Mouse (Mus musculus): ENCODE data around the gene Mepce. TPM values are rescaled to one million over a fixed set of nuclear protein-coding genes. Genes with fewer than 3 reads are reported as not detected.

The Mepce gene
- polyA plus RNA-seq, 1 experiment from 2014 or later, result 5.3 TPM

DNA sequence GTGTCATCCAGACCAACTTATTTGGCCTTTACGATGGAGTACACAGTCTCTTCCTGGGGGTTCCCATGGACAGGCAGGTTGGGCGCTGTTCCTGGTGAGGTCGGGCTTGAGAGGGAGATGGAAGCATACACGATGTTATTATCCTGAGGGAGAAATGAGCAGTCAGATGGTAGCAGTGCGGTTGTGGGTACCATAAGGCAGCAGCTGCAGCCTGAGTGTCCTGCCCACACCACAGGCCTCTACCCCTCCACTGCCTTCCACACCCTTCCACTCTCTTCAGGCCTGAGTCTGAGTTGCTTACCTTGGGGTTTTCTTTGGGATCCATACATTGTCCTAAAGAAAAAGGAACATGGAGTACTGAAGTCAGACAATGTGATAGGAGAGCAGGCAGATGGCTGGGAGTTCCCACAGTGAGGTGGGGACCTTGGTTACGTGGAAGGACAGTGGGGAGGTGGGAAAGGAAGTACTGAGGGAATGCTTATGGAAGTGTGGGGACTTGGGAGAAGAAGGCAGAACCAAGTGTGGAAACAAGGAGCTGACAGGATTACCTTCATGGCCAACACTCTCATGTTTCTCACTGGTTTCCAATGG, 36.1 kb upstream of the Mepce start:
- Histone ChIP-seq H3K27ac (no peak overlapping the region), H3K9ac (no peak overlapping the region), H3K36me3 (no peaks in the 10 kb centered on the region), H3K4me2 (no peak overlapping the region), H3K4me1 (replicated peaks) (no peaks in the 10 kb centered on the region), H3K27me3 (no peaks in the 10 kb centered on the region), H3K4me3 (no peak overlapping the region), H3K9me3 (replicated peaks) (no peaks in the 10 kb centered on the region)
- 80% methylated on average over 6 of the region's 6 CpGs for whole genome bisulfite sequencing
- no peak for ATAC-seq (replicated peaks; ENCODE audit: insufficient number of reproducible peaks, insufficient read depth, low FRiP score, low read depth)

- WGBS, result 63% methylated on average over 1 of the region's 1 CpGs
- ATAC-seq (replicated peaks; ENCODE audit: insufficient number of reproducible peaks, insufficient read depth, low FRiP score, low read depth), result no peak
These were observed 35.1 kb upstream of the Mepce start for GRCm38 (mm10) chr5:137822602-137823001.

GRCm38 (mm10) chr5:137822126-137822525, 34.7 kb upstream of the Mepce start:
- H3K4me3 ChIP-seq, result no peak overlapping the region
- ATAC-seq (replicated peaks; ENCODE audit: insufficient number of reproducible peaks, insufficient read depth, low FRiP score, low read depth), result no peak
- H3K4me2 ChIP-seq, result no peak overlapping the region
- no peaks in the 10 kb centered on the region for H3K27me3 ChIP-seq
- H3K27ac ChIP-seq, result no peak overlapping the region
- H3K9ac ChIP-seq, result no peak overlapping the region
- H3K36me3 ChIP-seq, result no peaks in the 10 kb centered on the region
- H3K9me3 ChIP-seq (replicated peaks), result no peaks in the 10 kb centered on the region
- no peaks in the 10 kb centered on the region for H3K4me1 ChIP-seq (replicated peaks)
- 63% methylated on average over 4 of the region's 4 CpGs for WGBS

More at GRCm38 (mm10) chr5:137822602-137823001, 35.1 kb upstream of the Mepce start:
- H3K27ac ChIP-seq, result no peak overlapping the region
- no peaks in the 10 kb centered on the region for H3K9me3 ChIP-seq (replicated peaks)
- H3K27me3 ChIP-seq, result no peaks in the 10 kb centered on the region
- no peak overlapping the region for H3K9ac ChIP-seq
- no peaks in the 10 kb centered on the region for H3K36me3 ChIP-seq
- no peak overlapping the region for H3K4me2 ChIP-seq
- H3K4me3 ChIP-seq, result no peak overlapping the region
- no peaks in the 10 kb centered on the region for H3K4me1 ChIP-seq (replicated peaks)

DNA sequence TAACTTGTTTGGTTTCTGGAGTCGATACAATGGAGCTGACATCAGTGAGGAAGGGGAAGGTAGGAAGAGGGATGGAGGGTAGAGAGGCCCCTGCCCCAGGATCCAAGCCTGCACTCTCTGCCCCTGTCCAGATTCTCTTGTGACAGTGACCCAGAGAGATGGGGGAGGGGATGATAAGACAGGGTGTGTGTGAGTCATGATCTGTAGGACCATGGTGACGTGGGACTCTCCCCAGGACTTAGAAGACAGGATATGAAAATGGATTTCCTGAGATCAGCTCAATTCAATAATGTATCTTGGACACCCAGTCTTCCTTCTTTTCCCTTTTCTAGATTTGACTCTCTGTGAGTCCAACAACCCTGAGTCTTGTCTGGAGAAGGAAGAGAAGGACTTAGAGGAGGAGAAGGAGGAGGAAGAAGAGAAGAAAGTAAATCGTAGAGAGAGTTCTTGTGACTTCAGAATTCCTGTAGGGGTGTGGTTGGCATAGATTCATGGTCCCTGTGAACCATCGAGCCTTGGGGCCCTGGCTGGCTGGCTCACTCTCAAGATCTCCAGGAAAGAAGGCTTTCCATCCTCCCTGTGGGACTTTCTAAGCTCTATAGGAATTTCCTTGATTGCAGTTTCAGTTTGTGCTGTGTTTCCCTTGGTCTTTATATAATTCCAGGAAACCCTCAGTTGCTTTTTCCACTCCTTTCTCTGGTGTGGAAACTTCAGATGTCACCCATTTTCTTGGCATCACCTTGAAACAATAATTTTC, 30.2 kb upstream of the Mepce start:
- 44% methylated on average over 4 of the region's 4 CpGs for WGBS
- H3K36me3 ChIP-seq, result no peaks in the 10 kb centered on the region
- H3K27me3 ChIP-seq, result no peaks in the 10 kb centered on the region
- H3K4me1 ChIP-seq (replicated peaks), result no peaks in the 10 kb centered on the region
- peak overlapping the region; percentile 51 for H3K27ac ChIP-seq
- no peak overlapping the region for H3K4me3 ChIP-seq
- no peak overlapping the region for H3K9ac ChIP-seq
- H3K4me2 ChIP-seq, result no peak overlapping the region
- peaks cover 4% of the 10 kb centered on the region; the same call in 1 of the 2 replicates for H3K9me3 ChIP-seq (replicated peaks)
- no peak; the same call in 1 of the 2 replicates for ATAC-seq (replicated peaks; ENCODE audit: insufficient number of reproducible peaks, insufficient read depth, low FRiP score, low read depth)

DNA sequence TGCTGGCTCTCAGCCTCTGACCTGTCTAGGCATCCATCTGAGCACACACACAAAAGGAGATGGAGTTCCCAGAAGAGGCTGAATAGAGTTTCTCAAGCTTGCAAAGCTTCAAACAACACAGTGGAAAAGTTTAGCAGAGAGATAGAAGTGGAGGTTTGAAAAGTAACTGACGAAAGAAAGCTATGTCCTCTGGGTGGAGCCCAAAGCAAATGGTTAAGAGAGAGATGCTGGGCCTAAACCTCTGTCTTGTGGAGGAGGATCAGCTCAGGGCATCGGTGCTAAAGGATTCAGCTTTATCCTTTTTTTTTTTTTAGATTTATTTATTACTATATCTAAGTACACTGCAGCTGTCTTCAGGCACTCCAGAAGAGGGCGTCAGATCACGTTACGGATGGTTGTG, 20.9 kb upstream of the Mepce start:
- no peaks in the 10 kb centered on the region for H3K4me1 ChIP-seq (replicated peaks)
- WGBS, result 84% methylated on average over 5 of the region's 5 CpGs
- H3K4me3 ChIP-seq, result no peak overlapping the region
- no peaks in the 10 kb centered on the region for H3K36me3 ChIP-seq
- ATAC-seq (replicated peaks; ENCODE audit: insufficient number of reproducible peaks, insufficient read depth, low FRiP score, low read depth), result no peak
- no peak overlapping the region for H3K4me2 ChIP-seq
- no peak overlapping the region for H3K27ac ChIP-seq
- H3K9ac ChIP-seq, result no peak overlapping the region
- H3K9me3 ChIP-seq (replicated peaks), result no peaks in the 10 kb centered on the region
- no peaks in the 10 kb centered on the region for H3K27me3 ChIP-seq

GRCm38 (mm10) chr5:137806158-137806557, 18.7 kb upstream of the Mepce start:
- no peaks in the 10 kb centered on the region for H3K36me3 ChIP-seq
- no peaks in the 10 kb centered on the region for H3K27me3 ChIP-seq
- no peak for ATAC-seq (replicated peaks; ENCODE audit: insufficient number of reproducible peaks, insufficient read depth, low FRiP score, low read depth)
- H3K27ac ChIP-seq, result no peak overlapping the region
- no peak overlapping the region for H3K9ac ChIP-seq
- H3K4me3 ChIP-seq, result no peak overlapping the region
- no peak overlapping the region for H3K4me2 ChIP-seq
- no peaks in the 10 kb centered on the region for H3K4me1 ChIP-seq (replicated peaks)
- H3K9me3 ChIP-seq (replicated peaks), result no peaks in the 10 kb centered on the region
- WGBS, result 75% methylated on average over 1 of the region's 1 CpGs

- Histone ChIP-seq H3K9me3 (replicated peaks) (no peaks in the 10 kb centered on the region), H3K36me3 (no peaks in the 10 kb centered on the region), H3K27me3 (no peaks in the 10 kb centered on the region), H3K4me3 (no peak overlapping the region), H3K27ac (no peak overlapping the region), H3K4me1 (replicated peaks) (no peaks in the 10 kb centered on the region), H3K4me2 (no peak overlapping the region), H3K9ac (no peak overlapping the region)
- 72% methylated on average over 3 of the region's 3 CpGs for WGBS
- ATAC-seq (replicated peaks; ENCODE audit: insufficient number of reproducible peaks, insufficient read depth, low FRiP score, low read depth), result no peak
These were observed 13.5 kb upstream of the Mepce start for GRCm38 (mm10) chr5:137800917-137801316.

GRCm38 (mm10) chr5:137796606-137797005, 9.2 kb upstream of the Mepce start:
- Histone ChIP-seq H3K4me3 (no peak overlapping the region), H3K36me3 (no peaks in the 10 kb centered on the region), H3K27ac (no peak overlapping the region), H3K4me2 (no peak overlapping the region), H3K9me3 (replicated peaks) (no peaks in the 10 kb centered on the region), H3K9ac (no peak overlapping the region), H3K27me3 (no peaks in the 10 kb centered on the region), H3K4me1 (replicated peaks) (no peaks in the 10 kb centered on the region)
- WGBS, result 73% methylated on average over 3 of the region's 3 CpGs
- no peak for ATAC-seq (replicated peaks; ENCODE audit: insufficient number of reproducible peaks, insufficient read depth, low FRiP score, low read depth)

- Histone ChIP-seq H3K27me3 (no peaks in the 10 kb centered on the region), H3K4me3 (no peak overlapping the region), H3K4me1 (replicated peaks) (peaks cover 7% of the 10 kb centered on the region), H3K36me3 (no peaks in the 10 kb centered on the region), H3K9me3 (replicated peaks) (no peaks in the 10 kb centered on the region), H3K9ac (no peak overlapping the region), H3K4me2 (no peak overlapping the region), H3K27ac (no peak overlapping the region)
- no peak for ATAC-seq (replicated peaks; ENCODE audit: insufficient number of reproducible peaks, insufficient read depth, low FRiP score, low read depth)
These were observed 4.1 kb upstream of the Mepce start for GRCm38 (mm10) chr5:137791553-137791952.

DNA sequence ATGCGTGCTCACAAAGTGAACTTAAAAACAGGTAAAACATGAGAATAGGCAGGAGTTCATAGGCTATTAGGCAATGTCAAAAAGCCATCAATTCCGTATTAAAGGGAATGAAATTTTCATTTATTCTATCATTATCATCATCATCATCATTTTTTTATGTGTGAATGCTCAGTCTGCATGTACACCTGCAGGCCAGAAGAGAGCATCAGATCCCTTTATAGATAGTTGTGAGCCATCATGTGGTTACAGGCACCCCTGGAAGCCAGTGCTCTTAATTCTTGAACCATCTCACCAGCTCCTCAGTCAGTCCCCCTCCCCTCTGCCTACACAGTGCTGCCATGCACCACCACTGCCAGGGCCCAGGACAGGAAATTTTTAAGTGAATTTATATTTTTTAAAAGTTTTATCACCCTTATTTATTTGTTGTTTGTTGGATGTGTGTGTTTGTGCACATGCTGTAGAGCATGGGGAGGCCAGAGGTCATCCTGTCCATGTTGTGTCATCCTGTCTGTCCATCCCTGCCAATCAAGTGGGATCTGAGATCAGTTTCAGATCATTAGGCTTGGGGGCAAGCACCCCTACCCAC, 1.6 kb upstream of the Mepce start:
- no peak overlapping the region for H3K4me2 ChIP-seq
- H3K36me3 ChIP-seq, result no peaks in the 10 kb centered on the region
- H3K9ac ChIP-seq, result no peak overlapping the region
- H3K27ac ChIP-seq, result no peak overlapping the region
- ATAC-seq (replicated peaks; ENCODE audit: insufficient number of reproducible peaks, insufficient read depth, low FRiP score, low read depth), result no peak
- H3K9me3 ChIP-seq (replicated peaks), result no peaks in the 10 kb centered on the region
- H3K27me3 ChIP-seq, result no peaks in the 10 kb centered on the region
- peaks cover 22% of the 10 kb centered on the region for H3K4me1 ChIP-seq (replicated peaks)
- 87% methylated on average over 2 of the region's 2 CpGs for WGBS
- H3K4me3 ChIP-seq, result no peak overlapping the region

DNA sequence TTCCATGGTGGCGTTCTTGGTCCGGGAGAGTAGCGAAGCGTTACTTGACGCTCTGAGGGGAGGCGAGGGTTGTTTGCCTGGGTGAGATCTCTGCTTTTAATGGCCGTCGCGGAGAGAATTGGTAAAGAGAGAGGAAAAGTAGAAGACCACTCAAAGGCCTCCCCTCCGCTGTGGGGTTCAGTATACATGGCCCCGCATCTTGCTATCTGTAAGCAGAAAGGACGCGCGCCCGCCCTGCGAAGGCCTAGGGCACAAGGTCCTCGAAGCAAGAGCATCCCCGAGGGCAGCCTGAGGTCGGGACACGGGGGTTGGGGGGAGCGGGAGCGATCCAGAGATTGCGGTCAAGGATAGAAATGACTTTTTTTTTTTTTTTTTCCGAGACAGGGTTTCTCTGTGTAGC, 716 bp upstream of the Mepce start:
- H3K9ac ChIP-seq, result no peak overlapping the region
- H3K27me3 ChIP-seq, result no peaks in the 10 kb centered on the region
- no peaks in the 10 kb centered on the region for H3K9me3 ChIP-seq (replicated peaks)
- no peak overlapping the region for H3K27ac ChIP-seq
- H3K4me3 ChIP-seq, result peak overlapping the region; percentile 86
- H3K4me1 ChIP-seq (replicated peaks), result peaks cover 30% of the 10 kb centered on the region
- H3K36me3 ChIP-seq, result peaks cover 2% of the 10 kb centered on the region; the same call in 1 of the 2 replicates
- 70% methylated on average over 24 of the region's 24 CpGs for WGBS
- ATAC-seq (replicated peaks; ENCODE audit: insufficient number of reproducible peaks, insufficient read depth, low FRiP score, low read depth), result no peak
- peak overlapping the region; percentile 95 for H3K4me2 ChIP-seq

All from heart, embryonic 15.5 days (tissue).